Comparison of ENCODE assay signal across 22 mouse cellular contexts in genomic region chr6:125470616-125471015, GRCm38 (mm10).
"Had no signal": no experiment of that assay in that cellular context is flagged by ENCODE, and none has a peak within 500 bp of the region (broad histone marks: within the 10 kb centered on the region; RNA-seq: fewer than 3 reads in every experiment).

No protein-coding gene starts in this region.

- H3K27ac ChIP-seq: intestine, embryonic 15.5 days; left cerebral cortex, adult 2 months; limb, embryonic 12.5 days; limb, embryonic 15.5 days; liver, embryonic 14.5 days; midbrain, embryonic 12.5 days; midbrain, embryonic 15.5 days; neural tube, embryonic 12.5 days; neural tube, embryonic 15.5 days had no signal

- H3K4me2 ChIP-seq: intestine, embryonic 15.5 days; limb, embryonic 12.5 days; limb, embryonic 15.5 days; liver, embryonic 11.5 days; midbrain, embryonic 12.5 days; midbrain, embryonic 15.5 days; neural tube, embryonic 12.5 days; neural tube, embryonic 15.5 days had no signal

- H3K4me3 ChIP-seq: intestine, embryonic 15.5 days; left cerebral cortex, adult 2 months; limb, embryonic 12.5 days; limb, embryonic 15.5 days; midbrain, embryonic 12.5 days; midbrain, embryonic 15.5 days; neural tube, embryonic 12.5 days; neural tube, embryonic 15.5 days had no signal

- H3K36me3 ChIP-seq: intestine, embryonic 15.5 days; limb, embryonic 12.5 days; midbrain, embryonic 12.5 days; midbrain, embryonic 15.5 days; neural tube, embryonic 12.5 days; neural tube, embryonic 15.5 days had no signal

- H3K9me3 ChIP-seq: intestine, embryonic 15.5 days; limb, embryonic 12.5 days; limb, embryonic 15.5 days; midbrain, embryonic 12.5 days; midbrain, embryonic 15.5 days; neural tube, embryonic 12.5 days; neural tube, embryonic 15.5 days had no signal

- H3K9ac ChIP-seq: intestine, embryonic 15.5 days; limb, embryonic 12.5 days; limb, embryonic 15.5 days; liver, embryonic 14.5 days; liver, postnatal 0 days; midbrain, embryonic 12.5 days; midbrain, embryonic 15.5 days; neural tube, embryonic 12.5 days; neural tube, embryonic 15.5 days had no signal

- DNase-seq: kidney, adult 11 months; kidney, adult 8-10 months; kidney, postnatal 14 days; kidney, postnatal 4 days; layer of hippocampus, postnatal 36 days; left cerebral cortex, postnatal 4 days; liver, postnatal 0 days; right cerebral cortex, adult 18-20 months; right cerebral cortex, postnatal 14 days; right cerebral cortex, postnatal 4 days; thymus, adult 18-20 months; thymus, postnatal 36 days had no signal

- H3K27me3 ChIP-seq: intestine, embryonic 15.5 days; limb, embryonic 12.5 days; limb, embryonic 15.5 days; midbrain, embryonic 12.5 days; midbrain, embryonic 15.5 days; neural tube, embryonic 12.5 days; neural tube, embryonic 15.5 days had no signal

- ATAC-seq: intestine, embryonic 15.5 days; liver, postnatal 0 days; midbrain, embryonic 15.5 days had no signal
